Mouse (Mus musculus) ES-CJ7 (cell line): ENCODE data around the gene Rps2.
"Not testable (repeated sequence)": the region's sequence is repeated elsewhere in the genome, so short reads cannot be mapped to it uniquely, and the experiment has no call there.

ENCODE experiments used
- DNase-seq: peaks from one replicate; pipeline ENCODE4 v3.0.0; 2011; ENCODE audit warnings: low read depth, low spot score

Gene Rps2

GRCm38 (mm10) chr17:24717943-24718342 lies at the start of gene Rps2, which contains the start of gene Rnf151:
TSS of gene Rps2 (plus strand) at chr17:24718116.
TSS of gene Rnf151 (minus strand) at chr17:24718063.
- DNase-seq = no peak

- not testable (repeated sequence) for DNase-seq
These were observed 48.7 kb upstream of the Rps2 start for GRCm38 (mm10) chr17:24669214-24669544.

DNA sequence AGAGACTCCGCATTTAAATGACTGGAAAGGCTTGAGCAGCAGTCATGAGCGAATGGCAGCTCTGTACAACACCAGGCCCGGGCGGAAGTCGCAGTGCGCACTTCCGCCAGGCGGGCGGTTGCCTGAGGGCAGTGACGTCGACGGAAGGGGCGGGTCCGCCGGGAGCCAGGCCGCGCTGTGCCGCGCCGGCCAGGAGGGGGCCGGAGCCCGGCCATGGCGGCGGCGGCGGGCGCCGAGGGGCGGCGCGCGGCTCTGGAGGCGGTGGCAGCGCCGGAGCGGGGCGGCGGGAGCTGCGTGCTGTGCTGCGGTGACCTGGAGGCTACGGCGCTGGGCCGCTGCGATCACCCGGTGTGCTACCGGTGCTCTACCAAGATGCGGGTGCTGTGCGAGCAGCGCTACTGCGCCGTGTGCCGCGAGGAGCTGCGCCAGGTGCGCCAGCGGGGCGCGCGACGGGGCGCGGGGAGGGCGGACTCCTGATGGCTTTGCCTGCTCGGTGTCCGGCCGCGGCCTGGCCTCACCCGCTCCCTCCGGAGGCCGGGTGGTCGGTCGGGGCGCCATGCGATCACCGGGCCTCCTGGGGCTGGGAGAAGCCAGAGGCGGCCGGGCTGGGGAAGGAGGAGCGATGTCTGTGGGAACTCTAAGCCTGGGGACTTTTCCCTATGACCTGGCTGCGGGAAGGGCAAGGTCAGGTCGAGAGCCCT lies 48.2 kb upstream of the Rps2 start, which contains the start of gene Zfp598:
TSS of gene Zfp598 (plus strand) at position 143 of the 701 bp plus-strand sequence.
- DNase-seq = peak; percentile 90

- no peak for DNase-seq
These were observed 47.6 kb upstream of the Rps2 start for GRCm38 (mm10) chr17:24670246-24670844.

DNA sequence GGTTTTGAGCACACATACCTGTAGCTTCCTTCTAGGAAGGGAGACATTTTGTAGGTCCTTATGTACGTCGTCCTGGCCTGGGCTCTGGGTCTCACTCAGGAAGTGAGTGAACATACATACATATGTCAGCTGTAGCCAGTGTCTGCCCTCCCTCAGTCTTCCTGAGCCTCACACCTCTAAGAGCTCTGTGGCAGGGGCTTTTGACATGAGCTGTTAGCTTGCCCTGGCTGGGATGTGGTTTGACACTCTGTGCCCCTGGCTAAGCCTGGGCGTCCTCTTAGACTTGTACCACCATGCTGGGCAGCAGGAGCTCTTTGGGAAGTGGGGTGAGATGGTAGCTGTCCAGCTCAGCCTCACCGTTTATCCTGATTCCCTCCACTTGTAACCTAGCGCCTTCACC lies 46.6 kb upstream of the Rps2 start:
- no peak for DNase-seq

DNA sequence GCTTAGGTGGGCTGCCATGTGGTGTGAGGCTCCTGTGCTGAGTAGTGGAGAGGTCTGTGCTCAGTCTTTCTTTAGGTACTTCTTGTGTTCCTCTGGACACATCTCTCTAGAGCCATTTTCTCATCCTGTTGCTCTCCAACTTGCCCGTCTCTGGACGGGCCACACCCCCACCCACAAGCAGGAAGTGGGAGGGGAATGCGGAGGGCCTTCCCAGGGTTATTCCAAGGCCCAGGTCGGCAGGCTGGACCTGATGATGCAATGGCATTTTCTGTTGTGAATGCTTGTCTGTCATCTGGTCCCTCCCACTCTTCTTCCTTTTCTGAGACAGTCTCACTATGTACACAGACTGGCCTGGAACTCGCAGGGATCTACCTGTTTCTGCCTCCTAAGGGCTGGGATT lies 45.8 kb upstream of the Rps2 start:
- peak; percentile 66 for DNase-seq

DNA sequence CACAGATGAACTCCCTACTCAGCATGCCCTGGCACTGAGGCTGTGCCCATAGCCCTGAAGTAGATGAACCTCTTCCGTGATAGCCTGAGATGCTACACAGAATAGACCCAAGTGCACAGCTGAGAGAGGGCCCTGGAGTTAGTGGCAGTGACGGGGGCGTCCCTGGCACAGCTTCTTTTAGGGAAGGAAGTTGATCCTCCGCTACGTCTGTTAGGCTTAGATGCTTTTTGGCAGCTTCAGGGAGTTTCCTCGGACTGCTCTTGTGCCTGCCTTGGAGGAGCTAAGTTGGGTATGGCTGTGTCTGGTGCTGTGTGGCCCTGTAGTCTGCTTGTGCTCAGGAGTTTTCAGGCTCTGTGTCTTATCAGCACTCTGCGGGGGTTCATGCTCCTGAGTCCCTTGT lies 43.6 kb upstream of the Rps2 start:
- DNase-seq = no peak

- peak; percentile 87 for DNase-seq
These were observed 41.7 kb upstream of the Rps2 start for GRCm38 (mm10) chr17:24676187-24676586.

DNA sequence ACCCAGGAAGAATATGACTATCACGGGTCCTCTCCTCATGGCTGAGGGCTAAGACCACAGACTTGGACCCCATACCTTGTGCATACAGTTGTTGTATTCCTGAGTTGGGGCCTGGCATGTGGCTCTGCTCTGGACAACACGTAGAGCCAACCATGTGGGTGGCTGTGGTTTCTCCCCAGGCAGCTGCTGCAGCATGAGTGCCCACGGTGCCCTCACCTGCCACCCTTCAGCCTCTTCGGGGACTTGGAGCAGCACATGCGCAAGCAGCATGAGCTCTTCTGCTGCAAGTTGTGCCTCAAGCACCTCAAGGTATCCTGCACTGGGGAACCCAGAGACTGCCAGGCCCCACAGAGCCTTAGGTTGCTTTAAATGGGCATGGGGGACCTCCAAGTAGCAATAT lies 41.0 kb upstream of the Rps2 start:
- DNase-seq = no peak

DNA sequence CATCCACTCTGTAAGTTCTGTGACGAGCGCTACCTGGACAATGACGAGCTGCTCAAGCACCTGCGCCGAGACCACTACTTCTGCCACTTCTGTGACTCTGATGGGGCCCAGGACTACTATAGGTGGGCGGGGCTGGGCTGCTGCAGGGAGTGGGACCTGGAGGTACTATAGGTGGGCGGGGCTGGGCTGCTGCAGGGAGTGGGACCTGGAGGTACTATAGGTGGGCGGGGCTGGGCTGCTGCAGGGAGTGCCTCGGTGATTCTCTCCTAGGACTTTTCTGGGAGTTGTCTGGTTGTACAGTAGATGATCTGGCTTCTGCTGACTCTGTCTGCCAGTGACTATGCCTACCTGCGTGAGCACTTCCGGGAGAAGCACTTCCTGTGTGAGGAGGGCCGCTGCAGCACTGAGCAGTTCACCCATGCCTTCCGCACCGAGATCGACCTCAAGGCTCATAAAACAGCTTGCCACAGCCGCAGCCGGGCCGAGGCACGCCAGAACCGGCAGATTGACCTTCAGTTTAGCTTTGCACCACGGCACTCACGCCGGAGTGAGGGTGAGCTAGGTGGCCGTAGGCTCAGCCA lies 40.3 kb upstream of the Rps2 start:
- peak; percentile 82 for DNase-seq

DNA sequence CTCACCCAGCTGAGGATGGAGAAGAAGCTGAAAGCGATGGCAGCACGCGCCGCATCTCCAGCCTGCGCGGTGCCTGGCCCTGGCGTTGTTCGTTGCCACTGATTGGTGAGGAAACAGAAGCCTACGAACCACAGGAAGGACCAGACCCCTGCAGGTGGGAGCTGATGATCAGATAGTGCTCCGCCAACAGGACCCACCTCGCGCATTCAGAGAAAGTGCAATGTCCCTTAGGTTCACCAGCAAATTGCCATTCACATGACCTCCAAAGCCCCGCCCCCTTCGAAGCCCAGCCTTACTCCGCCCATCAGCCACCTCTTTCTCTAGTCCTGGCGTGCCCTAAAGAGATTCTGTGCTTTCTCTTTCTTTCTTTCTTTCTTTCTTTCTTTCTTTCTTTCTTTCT lies 31.4 kb upstream of the Rps2 start:
- DNase-seq = peak; percentile 80

DNA sequence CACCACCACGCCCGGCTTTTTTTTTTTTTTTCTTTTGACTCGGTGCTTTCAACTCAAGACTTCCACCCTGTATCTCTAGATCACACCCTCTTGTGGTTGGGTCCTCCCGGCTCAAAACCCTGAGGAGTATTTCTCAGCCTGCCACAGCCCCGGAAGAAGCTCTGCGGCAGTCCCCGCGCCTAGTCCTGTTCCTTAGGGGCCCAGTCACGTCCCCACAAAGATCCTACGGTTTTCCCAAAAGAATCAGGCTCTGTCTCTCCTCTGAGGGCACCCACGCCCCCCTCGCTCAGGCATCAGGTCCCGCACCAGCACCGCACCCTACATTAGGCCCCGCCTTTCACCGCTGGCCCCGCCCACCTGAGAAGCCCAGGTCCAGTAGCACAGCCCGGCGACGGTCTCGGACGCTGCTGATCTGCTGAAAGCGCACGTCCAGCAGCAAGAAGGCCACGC lies 30.7 kb upstream of the Rps2 start:
- DNase-seq = peak; percentile 60

DNA sequence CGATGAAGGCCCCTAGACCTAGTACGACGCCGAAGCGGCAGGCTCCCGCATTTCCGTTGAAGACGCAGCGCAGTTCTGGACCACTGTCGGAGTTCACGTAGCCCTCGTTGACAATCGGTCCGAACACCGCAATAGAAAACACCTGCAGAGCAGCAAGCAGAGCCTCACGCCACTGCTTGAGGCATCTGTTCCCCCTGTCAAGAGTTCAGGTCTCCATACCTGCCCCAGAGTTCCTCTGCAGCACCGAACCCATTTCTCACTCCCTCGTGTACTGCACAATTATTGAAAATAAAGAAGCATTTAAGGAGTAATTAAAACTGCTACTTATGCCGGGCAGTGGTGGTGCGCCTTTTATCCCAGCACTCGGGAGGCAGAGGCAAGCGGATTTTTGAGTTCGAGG lies 30.3 kb upstream of the Rps2 start:
- DNase-seq = no peak

GRCm38 (mm10) chr17:24689251-24690081 lies 28.4 kb upstream of the Rps2 start, which contains the start of gene Syngr3:
TSS of gene Syngr3 (minus strand) at chr17:24689955.
- no peak for DNase-seq

DNA sequence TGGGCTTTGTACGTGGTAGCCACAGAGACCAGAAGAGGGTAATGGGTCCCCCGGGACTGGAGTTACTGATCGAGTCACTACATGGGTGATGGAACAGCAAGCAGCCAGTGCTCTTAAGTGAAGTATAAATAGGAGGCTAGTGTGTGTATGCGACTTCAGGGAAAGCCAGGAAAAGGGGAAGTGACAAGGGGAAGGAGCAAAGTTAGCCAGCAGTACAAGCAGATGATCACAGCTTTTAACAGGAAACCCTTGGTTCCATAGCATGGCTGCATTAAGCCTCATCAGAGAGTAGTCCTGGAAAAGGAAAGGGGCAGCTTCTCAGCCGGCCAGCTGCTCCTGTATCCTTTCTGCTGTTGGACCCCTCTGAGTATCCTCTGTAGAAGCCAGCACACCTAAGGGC lies 25.5 kb upstream of the Rps2 start:
- no peak for DNase-seq

DNA sequence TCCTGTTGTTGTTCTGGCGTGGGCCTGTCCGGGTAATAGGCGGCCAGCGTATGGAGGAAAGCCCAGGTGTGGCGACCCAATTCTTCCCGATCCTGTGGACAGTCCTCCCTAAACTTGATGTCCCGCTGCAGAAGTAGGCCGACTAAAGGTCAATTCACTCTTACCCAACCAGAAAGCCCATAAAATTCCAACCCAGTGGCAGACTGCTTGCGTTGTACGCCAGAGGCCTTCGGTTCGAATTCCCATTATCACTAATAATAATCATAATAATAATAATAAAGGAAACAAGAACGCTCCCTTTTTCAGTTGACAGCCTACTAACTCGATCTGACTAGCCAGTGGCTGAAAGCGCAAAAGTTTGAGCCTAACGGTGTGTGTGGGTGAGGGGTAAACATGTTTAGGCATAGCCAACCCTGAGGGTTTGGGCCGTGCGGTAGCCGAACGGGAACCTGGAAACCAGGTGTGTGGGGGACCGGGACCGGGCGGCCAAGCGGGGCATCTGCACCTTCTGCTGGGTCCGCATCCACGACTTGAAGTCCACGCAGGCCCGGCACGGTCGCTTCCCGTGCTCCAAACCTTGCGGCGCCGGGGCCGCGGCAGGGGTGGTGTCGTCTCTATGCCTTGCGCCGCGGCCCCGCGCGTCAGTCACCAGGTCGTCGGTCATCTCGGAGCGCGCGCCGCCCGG lies 22.4 kb upstream of the Rps2 start:
- DNase-seq = no peak

- DNase-seq = peak; percentile 92
These were observed 21.8 kb upstream of the Rps2 start, which contains the start of the genes Gfer and Noxo1 for GRCm38 (mm10) chr17:24696011-24696697. TSS of gene Gfer (minus strand) at chr17:24696156. TSS of gene Noxo1 (plus strand) at chr17:24696234.

- DNase-seq = peak; percentile 61
These were observed 19.9 kb upstream of the Rps2 start for GRCm38 (mm10) chr17:24697985-24698384.

DNA sequence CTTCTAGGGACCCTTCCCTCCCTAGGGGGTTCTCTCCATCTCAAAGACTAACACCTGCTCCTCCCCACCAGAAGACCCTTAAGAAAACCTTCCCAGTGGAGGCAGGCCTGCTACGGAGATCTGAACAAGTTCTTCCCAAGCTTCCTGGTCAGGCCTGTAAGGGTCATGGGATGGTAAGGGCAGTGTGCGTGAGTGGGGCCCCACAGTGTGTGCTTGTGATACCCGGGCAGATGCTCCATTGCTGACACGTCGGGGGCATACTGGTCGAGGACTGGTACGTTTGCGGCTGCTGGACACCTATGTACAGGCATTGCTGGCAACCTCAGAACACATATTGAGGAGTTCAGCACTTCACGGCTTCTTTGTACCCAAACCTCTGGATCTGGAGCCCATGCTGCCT lies 19.2 kb upstream of the Rps2 start:
- no peak for DNase-seq

- DNase-seq = no peak
These were observed 18.4 kb upstream of the Rps2 start for GRCm38 (mm10) chr17:24699473-24699872.

DNA sequence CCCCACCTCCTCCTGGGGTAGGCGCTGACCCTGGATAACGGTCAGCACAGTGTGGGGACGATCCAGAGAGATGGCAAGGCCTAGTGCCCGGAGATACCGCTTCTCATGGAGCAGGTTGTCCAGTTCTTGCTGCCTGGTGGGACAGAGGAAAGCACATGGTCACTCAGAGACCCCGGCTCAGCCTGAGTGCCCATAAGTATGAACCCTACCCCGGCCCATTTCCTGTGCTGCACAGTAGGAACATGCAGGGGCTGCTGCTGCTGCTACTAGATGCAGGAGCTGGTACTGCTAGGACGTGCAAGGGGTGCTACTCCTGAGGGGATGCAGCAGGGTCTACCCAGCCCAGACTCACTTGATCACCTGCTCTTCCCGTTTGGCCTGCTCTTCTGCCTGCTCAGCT lies 16.7 kb upstream of the Rps2 start:
- no peak for DNase-seq
